Mouse (Mus musculus): Measurements from ENCODE around the gene Fpgs. TPM values are rescaled to one million over a fixed set of nuclear protein-coding genes. Genes with fewer than 3 reads are reported as not detected.

The Fpgs gene
- polyA plus RNA-seq, 1 experiment from 2014 or later = 25.9 TPM

- Histone ChIP-seq H3K4me3 (ENCODE audit: low read depth, low read length) (no peak overlapping the region), H3K9me3 (ENCODE audit: control insufficient read depth, low read depth, low read length) (no peaks in the 10 kb centered on the region), H3K27me3 (ENCODE audit: control insufficient read depth, insufficient read depth, low read length) (no peaks in the 10 kb centered on the region), H3K4me2 (replicated peaks; ENCODE audit: low read depth, low read length) (no peak overlapping the region), H3K36me3 (ENCODE audit: control insufficient read depth, insufficient read depth, low read length) (no peaks in the 10 kb centered on the region), H3K27ac (ENCODE audit: low read length) (no peak overlapping the region), H3K9ac (replicated peaks; ENCODE audit: low read depth, low read length) (no peak overlapping the region), H3K4me1 (ENCODE audit: control insufficient read depth, insufficient read depth, low read length) (peaks cover 11% of the 10 kb centered on the region)
- ATAC-seq (ENCODE audit: insufficient number of reproducible peaks, insufficient read depth, low FRiP score, low read depth) = no peak
- WGBS = 86% methylated on average over 5 of the region's 5 CpGs
Measured at GRCm38 (mm10) chr2:32641810-32642209, 62.1 kb downstream of the Fpgs start.

- Histone ChIP-seq H3K4me2 (replicated peaks; ENCODE audit: low read depth, low read length) (no peak overlapping the region), H3K9me3 (ENCODE audit: control insufficient read depth, low read depth, low read length) (no peaks in the 10 kb centered on the region), H3K9ac (replicated peaks; ENCODE audit: low read depth, low read length) (no peak overlapping the region), H3K36me3 (ENCODE audit: control insufficient read depth, insufficient read depth, low read length) (no peaks in the 10 kb centered on the region), H3K4me1 (ENCODE audit: control insufficient read depth, insufficient read depth, low read length) (peaks cover 8% of the 10 kb centered on the region), H3K27ac (ENCODE audit: low read length) (no peak overlapping the region), H3K4me3 (ENCODE audit: low read depth, low read length) (no peak overlapping the region), H3K27me3 (ENCODE audit: control insufficient read depth, insufficient read depth, low read length) (no peaks in the 10 kb centered on the region)
- ATAC-seq (ENCODE audit: insufficient number of reproducible peaks, insufficient read depth, low FRiP score, low read depth) = no peak
- 61% methylated on average over 6 of the region's 6 CpGs for WGBS
Measured at GRCm38 (mm10) chr2:32640550-32641051, 63.3 kb downstream of the Fpgs start.

- H3K36me3 ChIP-seq (ENCODE audit: control insufficient read depth, insufficient read depth, low read length) = no peaks in the 10 kb centered on the region
- peaks cover 8% of the 10 kb centered on the region for H3K4me1 ChIP-seq (ENCODE audit: control insufficient read depth, insufficient read depth, low read length)
- no peak overlapping the region for H3K27ac ChIP-seq (ENCODE audit: low read length)
- no peaks in the 10 kb centered on the region for H3K9me3 ChIP-seq (ENCODE audit: control insufficient read depth, low read depth, low read length)
- H3K4me3 ChIP-seq (ENCODE audit: low read depth, low read length) = no peak overlapping the region
- no peak overlapping the region for H3K4me2 ChIP-seq (replicated peaks; ENCODE audit: low read depth, low read length)
- no peaks in the 10 kb centered on the region for H3K27me3 ChIP-seq (ENCODE audit: control insufficient read depth, insufficient read depth, low read length)
- H3K9ac ChIP-seq (replicated peaks; ENCODE audit: low read depth, low read length) = no peak overlapping the region
- no peak for ATAC-seq (ENCODE audit: insufficient number of reproducible peaks, insufficient read depth, low FRiP score, low read depth)
- 71% methylated on average over 1 of the region's 1 CpGs for WGBS
Measured at GRCm38 (mm10) chr2:32639632-32640031, 64.3 kb downstream of the Fpgs start.

- Histone ChIP-seq H3K4me1 (ENCODE audit: control insufficient read depth, insufficient read depth, low read length) (peaks cover 8% of the 10 kb centered on the region), H3K9me3 (ENCODE audit: control insufficient read depth, low read depth, low read length) (no peaks in the 10 kb centered on the region), H3K9ac (replicated peaks; ENCODE audit: low read depth, low read length) (no peak overlapping the region), H3K27ac (ENCODE audit: low read length) (peak overlapping the region; percentile 72; the same call in 1 of the 2 replicates), H3K4me3 (ENCODE audit: low read depth, low read length) (no peak overlapping the region), H3K27me3 (ENCODE audit: control insufficient read depth, insufficient read depth, low read length) (no peaks in the 10 kb centered on the region), H3K36me3 (ENCODE audit: control insufficient read depth, insufficient read depth, low read length) (no peaks in the 10 kb centered on the region), H3K4me2 (replicated peaks; ENCODE audit: low read depth, low read length) (no peak overlapping the region)
- WGBS = 18% methylated on average over 11 of the region's 11 CpGs
- peak; percentile 57; the same call in 1 of the 2 replicates for ATAC-seq (ENCODE audit: insufficient number of reproducible peaks, insufficient read depth, low FRiP score, low read depth)
Measured at GRCm38 (mm10) chr2:32637778-32638281, 66.1 kb downstream of the Fpgs start.

GRCm38 (mm10) chr2:32636617-32637016, 67.3 kb downstream of the Fpgs start:
- peaks cover 8% of the 10 kb centered on the region for H3K4me1 ChIP-seq (ENCODE audit: control insufficient read depth, insufficient read depth, low read length)

GRCm38 (mm10) chr2:32634277-32635105, 69.5 kb downstream of the Fpgs start:
- Histone ChIP-seq H3K27me3 (ENCODE audit: control insufficient read depth, insufficient read depth, low read length) (no peaks in the 10 kb centered on the region), H3K4me1 (ENCODE audit: control insufficient read depth, insufficient read depth, low read length) (peaks cover 8% of the 10 kb centered on the region), H3K27ac (ENCODE audit: low read length) (no peak overlapping the region; the same call in 1 of the 2 replicates), H3K4me2 (replicated peaks; ENCODE audit: low read depth, low read length) (no peak overlapping the region), H3K9me3 (ENCODE audit: control insufficient read depth, low read depth, low read length) (no peaks in the 10 kb centered on the region), H3K36me3 (ENCODE audit: control insufficient read depth, insufficient read depth, low read length) (no peaks in the 10 kb centered on the region), H3K9ac (replicated peaks; ENCODE audit: low read depth, low read length) (no peak overlapping the region), H3K4me3 (ENCODE audit: low read depth, low read length) (no peak overlapping the region)
- no peak for ATAC-seq (ENCODE audit: insufficient number of reproducible peaks, insufficient read depth, low FRiP score, low read depth)
- WGBS = 85% methylated on average over 10 of the region's 10 CpGs

More at GRCm38 (mm10) chr2:32636617-32637016, 67.3 kb downstream of the Fpgs start:
- no peaks in the 10 kb centered on the region for H3K27me3 ChIP-seq (ENCODE audit: control insufficient read depth, insufficient read depth, low read length)
- H3K4me3 ChIP-seq (ENCODE audit: low read depth, low read length) = no peak overlapping the region
- ATAC-seq (ENCODE audit: insufficient number of reproducible peaks, insufficient read depth, low FRiP score, low read depth) = no peak
- H3K27ac ChIP-seq (ENCODE audit: low read length) = no peak overlapping the region
- no peaks in the 10 kb centered on the region for H3K36me3 ChIP-seq (ENCODE audit: control insufficient read depth, insufficient read depth, low read length)
- H3K4me2 ChIP-seq (replicated peaks; ENCODE audit: low read depth, low read length) = no peak overlapping the region
- WGBS = 87% methylated on average over 7 of the region's 7 CpGs
- H3K9me3 ChIP-seq (ENCODE audit: control insufficient read depth, low read depth, low read length) = no peaks in the 10 kb centered on the region
- H3K9ac ChIP-seq (replicated peaks; ENCODE audit: low read depth, low read length) = no peak overlapping the region

GRCm38 (mm10) chr2:32633660-32634059, 70.3 kb downstream of the Fpgs start:
- 53% methylated on average over 5 of the region's 5 CpGs for WGBS
- Histone ChIP-seq H3K9me3 (ENCODE audit: control insufficient read depth, low read depth, low read length) (no peaks in the 10 kb centered on the region), H3K27ac (ENCODE audit: low read length) (no peak overlapping the region), H3K27me3 (ENCODE audit: control insufficient read depth, insufficient read depth, low read length) (no peaks in the 10 kb centered on the region), H3K4me3 (ENCODE audit: low read depth, low read length) (no peak overlapping the region), H3K4me1 (ENCODE audit: control insufficient read depth, insufficient read depth, low read length) (peaks cover 14% of the 10 kb centered on the region), H3K4me2 (replicated peaks; ENCODE audit: low read depth, low read length) (no peak overlapping the region), H3K9ac (replicated peaks; ENCODE audit: low read depth, low read length) (no peak overlapping the region), H3K36me3 (ENCODE audit: control insufficient read depth, insufficient read depth, low read length) (no peaks in the 10 kb centered on the region)
- no peak for ATAC-seq (ENCODE audit: insufficient number of reproducible peaks, insufficient read depth, low FRiP score, low read depth)
